9 mouse cellular contexts compared by ENCODE assay signal in the genomic region with DNA sequence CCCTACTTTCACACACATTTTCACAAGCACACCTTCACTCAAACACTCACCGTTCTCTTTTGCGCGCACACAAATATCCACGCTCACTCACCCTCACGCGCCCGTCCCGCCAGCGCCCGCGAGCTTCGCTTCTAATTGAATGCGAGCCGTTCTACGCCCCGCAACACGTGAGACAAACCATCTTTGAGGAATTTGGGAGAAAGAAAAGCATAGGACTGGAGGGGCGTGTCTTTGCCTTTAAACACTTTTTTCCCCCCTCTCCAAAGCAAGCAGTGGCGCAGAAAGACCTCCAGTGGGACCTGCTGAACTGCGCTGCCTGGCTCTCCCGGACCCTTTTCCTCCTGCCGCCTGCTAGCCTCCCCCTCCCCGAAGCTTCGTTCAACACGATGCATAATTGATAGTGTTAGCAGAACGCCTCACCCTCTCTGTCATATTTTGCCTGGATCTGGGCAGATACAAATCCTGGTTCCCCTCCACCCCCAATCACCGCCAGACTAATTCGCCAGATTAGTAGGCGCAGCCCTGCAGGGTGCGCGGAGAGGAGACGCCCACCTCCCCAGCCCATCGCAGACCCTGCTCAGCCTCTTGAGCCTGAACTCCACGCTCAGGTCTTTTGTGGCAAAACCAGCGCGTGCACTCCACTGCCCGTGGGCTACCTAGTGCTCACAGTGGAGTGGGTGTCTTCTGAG. TPM values are rescaled to one million over a fixed set of nuclear protein-coding genes. Genes with fewer than 3 reads are reported as not detected.
DNase-seq lines count a peak whose midpoint lies in the region; ATAC-seq and TF ChIP-seq lines count a peak whose summit lies in the region.
"Had no signal": no experiment of that assay in that cellular context is flagged by ENCODE, and none has a peak within 500 bp of the region (broad histone marks: within the 10 kb centered on the region; RNA-seq: fewer than 3 reads in every experiment).

No protein-coding gene starts in this region.

- no peak overlapping the region for H3K27ac ChIP-seq in kidney, postnatal 0 days
- no peak overlapping the region for H3K27ac ChIP-seq in embryonic facial prominence, embryonic 13.5 days
- peak overlapping the region; percentile 65 for H3K27ac ChIP-seq in neural tube, embryonic 15.5 days (replicated peaks)
- H3K27ac ChIP-seq: macrophage had no signal

- H3K9ac ChIP-seq in kidney, postnatal 0 days (ENCODE audit: low read depth, low read length): no peak overlapping the region
- H3K9ac ChIP-seq in embryonic facial prominence, embryonic 13.5 days: no peak overlapping the region
- H3K9ac ChIP-seq in neural tube, embryonic 15.5 days (replicated peaks): peak overlapping the region; percentile 28; the same call in 1 of the 2 replicates

- H3K4me1 ChIP-seq in kidney, postnatal 0 days (replicated peaks; ENCODE audit: insufficient read depth, low read length): peaks cover 16% of the 10 kb centered on the region
- H3K4me1 ChIP-seq in embryonic facial prominence, embryonic 13.5 days: peaks cover 61% of the 10 kb centered on the region
- H3K4me1 ChIP-seq in neural tube, embryonic 15.5 days: peaks cover 69% of the 10 kb centered on the region

- H3K36me3 ChIP-seq in kidney, postnatal 0 days (ENCODE audit: insufficient read depth, low read length): no peaks in the 10 kb centered on the region
- H3K36me3 ChIP-seq in embryonic facial prominence, embryonic 13.5 days: no peaks in the 10 kb centered on the region
- no peaks in the 10 kb centered on the region for H3K36me3 ChIP-seq in neural tube, embryonic 15.5 days

- peaks cover 66% of the 10 kb centered on the region for H3K27me3 ChIP-seq in kidney, postnatal 0 days (ENCODE audit: insufficient read depth, low read length)
- H3K27me3 ChIP-seq in embryonic facial prominence, embryonic 13.5 days: peaks cover 87% of the 10 kb centered on the region
- peaks cover 80% of the 10 kb centered on the region for H3K27me3 ChIP-seq in neural tube, embryonic 15.5 days (replicated peaks)

- H3K4me3 ChIP-seq in kidney, postnatal 0 days (replicated peaks; ENCODE audit: low read depth, low read length): 0 out of 2 replicates have a peak overlapping the region, but pooled peaks have one; percentile 4
- peak overlapping the region; percentile 25 for H3K4me3 ChIP-seq in embryonic facial prominence, embryonic 13.5 days
- H3K4me3 ChIP-seq in neural tube, embryonic 15.5 days (replicated peaks): peak overlapping the region; percentile 33

- H3K9me3 ChIP-seq in kidney, postnatal 0 days (replicated peaks; ENCODE audit: low read length): no peaks in the 10 kb centered on the region
- H3K9me3 ChIP-seq in embryonic facial prominence, embryonic 13.5 days: no peaks in the 10 kb centered on the region
- H3K9me3 ChIP-seq in neural tube, embryonic 15.5 days (replicated peaks): no peaks in the 10 kb centered on the region

- H3K4me2 ChIP-seq in kidney, postnatal 0 days (ENCODE audit: low read length): peak overlapping the region; percentile 31; the same call in 1 of the 2 replicates
- peak overlapping the region; percentile 53 for H3K4me2 ChIP-seq in embryonic facial prominence, embryonic 13.5 days
- H3K4me2 ChIP-seq in neural tube, embryonic 15.5 days: peak overlapping the region; percentile 59

- no peak for TF ChIP-seq CTCF in kidney, postnatal 0 days (IDR thresholded peaks at IDR 0.05; ENCODE audit: low read depth)

- ATAC-seq in kidney, postnatal 0 days (replicated peaks; ENCODE audit: low FRiP score, low read depth): no peak
- no peak for ATAC-seq in embryonic facial prominence, embryonic 13.5 days (ENCODE audit: insufficient number of reproducible peaks, insufficient read depth, low FRiP score, low TSS enrichment, low read depth)
- ATAC-seq in neural tube, embryonic 15.5 days (ENCODE audit: low FRiP score): no peak

- no peak for DNase-seq in kidney, postnatal 0 days (ENCODE audit: low spot score)
- no peak for DNase-seq in kidney, postnatal 14 days
- DNase-seq in layer of hippocampus, postnatal 14 days (ENCODE audit: low spot score in 2 of 2): peak; percentile 47 to 69
- no peak for DNase-seq in lung, postnatal 14 days
- no peak for DNase-seq in thymus, postnatal 14 days
- no peak for DNase-seq in urinary bladder, postnatal 14 days (ENCODE audit: low spot score)

- 1% methylated on average over 37 of the region's 37 CpGs for WGBS in kidney, postnatal 0 days
- under 1% methylated on average over 37 of the region's 37 CpGs for WGBS in embryonic facial prominence, embryonic 13.5 days
- under 1% methylated on average over 37 of the region's 37 CpGs for WGBS in neural tube, embryonic 15.5 days

RNA-seq across cellular contexts. Expression of gene Islr, which starts 2.1 kb away (rescaled TPM):
- polyA plus RNA-seq in kidney, postnatal 0 days (2015; fragmentation: Nextera tagmentation; extraction: Ambion mirVana): 54.0 and 60.4 TPM in 2 replicates
- 75.6 and 79.6 TPM in 2 replicates for polyA plus RNA-seq in embryonic facial prominence, embryonic 13.5 days (2015; fragmentation: Nextera tagmentation; extraction: Ambion mirVana)
- 10 to 100 TPM; 10.8 to 15.5 TPM for total RNA-seq in layer of hippocampus, postnatal 14 days (2021)
- polyA plus RNA-seq in neural tube, embryonic 15.5 days (2015; fragmentation: Nextera tagmentation; extraction: Ambion mirVana): 52.3 and 54.2 TPM in 2 replicates
- polyA plus RNA-seq: macrophage had no signal

RNA-seq across cellular contexts. Expression of gene Islr2, which starts 2.1 kb away (rescaled TPM):
- polyA plus RNA-seq in kidney, postnatal 0 days (2015; fragmentation: Nextera tagmentation; extraction: Ambion mirVana): 0.04 and 0.13 TPM in 2 replicates
- 0.76 and 1.4 TPM in 2 replicates for polyA plus RNA-seq in embryonic facial prominence, embryonic 13.5 days (2015; fragmentation: Nextera tagmentation; extraction: Ambion mirVana)
- total RNA-seq in layer of hippocampus, postnatal 14 days (2021): 100 to 1,000 TPM; 193 to 208 TPM
- polyA plus RNA-seq in neural tube, embryonic 15.5 days (2015; fragmentation: Nextera tagmentation; extraction: Ambion mirVana): 8.5 and 11.5 TPM in 2 replicates
- polyA plus RNA-seq: macrophage had no signal

RNA-seq across cellular contexts. Expression of gene Pml, which starts 47.6 kb away (rescaled TPM):
- 14.3 and 15.2 TPM in 2 replicates for polyA plus RNA-seq in kidney, postnatal 0 days (2015; fragmentation: Nextera tagmentation; extraction: Ambion mirVana)
- 14.4 and 15.2 TPM in 2 replicates for polyA plus RNA-seq in embryonic facial prominence, embryonic 13.5 days (2015; fragmentation: Nextera tagmentation; extraction: Ambion mirVana)
- 1 to 10 TPM; 8.5 to 9.8 TPM for total RNA-seq in layer of hippocampus, postnatal 14 days (2021)
- 3.9 and 8.6 TPM in 2 replicates for polyA plus RNA-seq in neural tube, embryonic 15.5 days (2015; fragmentation: Nextera tagmentation; extraction: Ambion mirVana)

RNA-seq across cellular contexts. Expression of gene Stoml1, which starts 51.0 kb away (rescaled TPM):
- polyA plus RNA-seq in kidney, postnatal 0 days (2015; fragmentation: Nextera tagmentation; extraction: Ambion mirVana): 36.6 and 37.6 TPM in 2 replicates
- polyA plus RNA-seq in embryonic facial prominence, embryonic 13.5 days (2015; fragmentation: Nextera tagmentation; extraction: Ambion mirVana): 43.1 and 45.0 TPM in 2 replicates
- total RNA-seq in layer of hippocampus, postnatal 14 days (2021): 10 to 100 TPM; 78.5 to 79.8 TPM
- polyA plus RNA-seq in neural tube, embryonic 15.5 days (2015; fragmentation: Nextera tagmentation; extraction: Ambion mirVana): 121 and 136 TPM in 2 replicates

Comparison
In these comparisons a context has a peak if more than half of its experiments do, and no peak if none do; other contexts are left out.
1. DNase-seq: peak in layer of hippocampus, postnatal 14 days (2 of 2); none in kidney, postnatal 0 days (single experiment), kidney, postnatal 14 days (single experiment), lung, postnatal 14 days (single experiment), thymus, postnatal 14 days (single experiment) and urinary bladder, postnatal 14 days (single experiment).
2. Peak in every context shown above with its lines, with median percentiles within 50 percentile points of each other: H3K4me2 ChIP-seq and H3K4me3 ChIP-seq.